Mouse (Mus musculus) natural killer cell, adult 2 months (primary cell): ENCODE results near the gene Abcg4.
A peak's percentile ranks its signal among the peaks of the same experiment; 100 is the strongest.

ENCODE experiments used
- DNase-seq, 2 experiments: peaks; one replicate each; pipeline ENCODE4 v3.0.0; 2022; ENCODE audit warnings: low spot score in 2 of 2

Gene Abcg4

GRCm38 (mm10) chr9:44286256-44286850, 2.1 kb downstream of the Abcg4 start:
- DNase-seq: no peak

GRCm38 (mm10) chr9:44283183-44283582, 5.2 kb downstream of the Abcg4 start:
- no peak for DNase-seq

- no peak for DNase-seq
Observed at GRCm38 (mm10) chr9:44269973-44270372, 18.4 kb downstream of the Abcg4 start.

GRCm38 (mm10) chr9:44269077-44269476, 19.3 kb downstream of the Abcg4 start:
- DNase-seq: peak; percentile 49 to 64

- DNase-seq: peak in 1 of 2 experiments; percentile 18
Observed at GRCm38 (mm10) chr9:44268432-44268831, 20.0 kb downstream of the Abcg4 start, which contains the start of gene Nlrx1. TSS of gene Nlrx1 (minus strand) at chr9:44268599.

- DNase-seq: peak; percentile 82 to 84
Observed at GRCm38 (mm10) chr9:44268027-44268360, 20.4 kb downstream of the Abcg4 start.

GRCm38 (mm10) chr9:44267319-44268026, 20.9 kb downstream of the Abcg4 start:
- no peak for DNase-seq

GRCm38 (mm10) chr9:44266478-44267226, 21.8 kb downstream of the Abcg4 start:
- DNase-seq: no peak

GRCm38 (mm10) chr9:44261388-44261787, 27.0 kb downstream of the Abcg4 start:
- no peak for DNase-seq

GRCm38 (mm10) chr9:44259014-44259413, 29.4 kb downstream of the Abcg4 start:
- no peak for DNase-seq

- DNase-seq: no peak
Observed at GRCm38 (mm10) chr9:44256213-44256612, 32.2 kb downstream of the Abcg4 start.

GRCm38 (mm10) chr9:44255136-44255521, 33.3 kb downstream of the Abcg4 start:
- DNase-seq: no peak

- DNase-seq: no peak
Observed at GRCm38 (mm10) chr9:44254508-44255135, 33.8 kb downstream of the Abcg4 start.

GRCm38 (mm10) chr9:44253441-44253840, 35.0 kb downstream of the Abcg4 start:
- DNase-seq: no peak

GRCm38 (mm10) chr9:44251314-44251713, 37.1 kb downstream of the Abcg4 start, which contains the start of gene Pdzd3:
TSS of gene Pdzd3 (minus strand) at chr9:44251471.
- DNase-seq: no peak

- no peak for DNase-seq
Observed at GRCm38 (mm10) chr9:44250445-44250844, 38.0 kb downstream of the Abcg4 start.

- peak in 1 of 2 experiments; percentile 17 for DNase-seq
Observed at GRCm38 (mm10) chr9:44249181-44250146, 39.0 kb downstream of the Abcg4 start.

- DNase-seq: no peak
Observed at GRCm38 (mm10) chr9:44247907-44248306, 40.5 kb downstream of the Abcg4 start.

- DNase-seq: no peak
Observed at GRCm38 (mm10) chr9:44243621-44244020, 44.8 kb downstream of the Abcg4 start.

- DNase-seq: no peak
Observed at GRCm38 (mm10) chr9:44241418-44241817, 47.0 kb downstream of the Abcg4 start.

GRCm38 (mm10) chr9:44240911-44241310, 47.5 kb downstream of the Abcg4 start:
- DNase-seq: no peak
